Mouse (Mus musculus) hindbrain, embryonic 14.5 days (tissue): ENCODE results near the gene Dcdc2b. TPM values are rescaled to one million over a fixed set of nuclear protein-coding genes. Genes with fewer than 3 reads are reported as not detected.

Experiments
- ATAC-seq: fragments of 200-750 bp; cut with Nextera tagmentation; 2 replicates; pipeline ENCODE4 v1.8.0; 2017; ENCODE audit warnings: moderate number of reproducible peaks, mild to moderate bottlenecking, moderate TSS enrichment, moderate library complexity; ENCODE audit not compliant: low FRiP score
- DNase-seq: peaks from one replicate; pipeline ENCODE4 v3.0.0-alpha.2; 2015; ENCODE audit warnings: low spot score
- H3K27ac ChIP-seq: fragments of 300-500 bp; sonication (generic); 2 replicates; pipeline ENCODE4 v1.5.1; 2014; ENCODE audit warnings: mild to moderate bottlenecking, moderate library complexity
- H3K27me3 ChIP-seq: fragments of 300-500 bp; sonication (generic); 2 replicates; pipeline ENCODE4 v1.6.1; 2014; ENCODE audit warnings: mild to moderate bottlenecking, low read length, mixed read lengths; ENCODE audit not compliant: control insufficient read depth, insufficient read depth
- H3K36me3 ChIP-seq: fragments of 300-500 bp; sonication (generic); replicated peaks from 2 replicates; pipeline ENCODE4 v1.6.1; 2014; ENCODE audit not compliant: control insufficient read depth, insufficient read depth
- H3K4me1 ChIP-seq: fragments of 300-500 bp; sonication (generic); replicated peaks from 2 replicates; pipeline ENCODE4 v1.6.1; 2014; ENCODE audit warnings: antibody characterized with exemption, low read length, mixed read lengths; ENCODE audit not compliant: control insufficient read depth, insufficient read depth
- H3K4me2 ChIP-seq: fragments of 300-500 bp; sonication (generic); replicated peaks from 2 replicates; pipeline ENCODE4 v1.6.1; 2014; ENCODE audit warnings: mild to moderate bottlenecking, moderate library complexity
- H3K4me3 ChIP-seq: fragments of 300-500 bp; sonication (generic); replicated peaks from 2 replicates; pipeline ENCODE4 v1.5.1; 2014; ENCODE audit warnings: mild to moderate bottlenecking, low read length
- H3K9ac ChIP-seq: fragments of 300-500 bp; sonication (generic); 2 replicates; pipeline ENCODE4 v1.6.1; 2014
- H3K9me3 ChIP-seq: fragments of 300-500 bp; sonication (generic); 2 replicates; pipeline ENCODE4 v1.6.1; 2016; ENCODE audit warnings: low read length; ENCODE audit not compliant: control insufficient read depth
- WGBS: fragments of 180-500 bp; shearing (Covaris S2); extraction: QIAGEN DNeasy Blood & Tissue Kit; methylation state at CpG from one replicate; pipeline ENCODE4 v1.1.7; 2014; 5-methylcytosine and 5-hydroxymethylcytosine counted together
- polyA plus RNA-seq: library from polyadenylated mRNA; unstranded; fragments of >200 nt; fragmentation: Nextera tagmentation; extraction: Ambion mirVana; gene quantifications from 2 replicates; pipeline ENCODE4 v1.2.1, GENCODE M21; 2014

The Dcdc2b gene
- polyA plus RNA-seq, 1 experiment from 2014 or later: 5.4 TPM

DNA sequence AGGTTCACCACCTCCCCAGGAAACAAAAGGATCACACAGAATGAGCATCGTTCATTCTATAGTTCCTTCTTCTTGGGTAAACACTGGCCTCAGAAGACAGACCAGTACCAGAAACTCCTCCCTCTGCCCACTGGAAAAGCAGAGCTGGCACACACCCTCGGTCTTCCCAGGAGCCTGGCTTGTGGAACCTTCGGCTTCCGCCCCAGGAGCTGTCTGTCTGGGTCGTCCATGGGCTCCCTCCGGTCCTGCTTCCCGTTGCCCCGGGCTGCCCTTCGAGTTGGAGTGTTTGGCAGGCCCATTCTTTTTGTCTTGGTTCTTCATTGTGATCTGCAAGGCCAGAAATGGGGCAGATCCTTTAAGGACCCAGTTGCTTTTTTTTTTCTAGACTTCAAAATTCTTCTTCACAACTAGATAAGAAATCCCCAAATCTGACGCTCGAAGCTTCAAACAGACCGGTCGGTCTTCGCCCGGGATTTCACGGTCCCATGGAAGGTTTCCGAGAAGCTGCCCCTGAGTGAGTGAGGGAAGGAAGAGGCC lies 26.1 kb upstream of the Dcdc2b start:
- Histone ChIP-seq H3K27me3 (no peaks in the 10 kb centered on the region), H3K4me1 (peaks cover 20% of the 10 kb centered on the region), H3K9ac (peak overlapping the region; percentile 82), H3K9me3 (no peaks in the 10 kb centered on the region), H3K27ac (peak overlapping the region; percentile 92), H3K4me3 (peak overlapping the region; percentile 46), H3K4me2 (peak overlapping the region; percentile 95), H3K36me3 (peaks cover 49% of the 10 kb centered on the region)
- 1% methylated on average over 17 of the region's 17 CpGs for WGBS
- ATAC-seq: no peak
- no peak for DNase-seq

DNA sequence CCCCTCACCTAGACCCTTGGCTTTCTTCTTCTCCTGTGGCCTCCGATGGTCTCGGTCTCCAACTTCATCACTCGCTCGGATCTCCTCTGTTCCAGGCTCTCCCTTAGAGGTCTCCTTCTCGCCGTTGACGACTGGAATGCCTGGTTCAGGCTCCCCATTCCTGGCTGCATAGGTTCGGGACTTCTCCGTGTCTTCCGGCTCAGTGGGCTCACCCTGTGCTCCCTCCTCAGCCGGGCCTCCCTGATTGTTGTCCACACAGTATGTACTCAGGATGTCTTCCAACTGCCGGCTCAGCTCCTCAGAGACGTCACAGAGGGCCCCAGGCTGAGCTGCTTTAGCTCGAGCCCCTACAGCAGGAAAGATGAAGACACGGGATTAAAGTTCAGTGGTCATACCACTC lies 25.2 kb upstream of the Dcdc2b start:
- DNase-seq (no peak), ATAC-seq (no peak)
- Histone ChIP-seq H3K9me3 (no peaks in the 10 kb centered on the region), H3K9ac (peak overlapping the region; percentile 82), H3K4me3 (peak overlapping the region; percentile 46), H3K27ac (no peak overlapping the region), H3K36me3 (peaks cover 49% of the 10 kb centered on the region), H3K4me2 (peak overlapping the region; percentile 95), H3K27me3 (no peaks in the 10 kb centered on the region), H3K4me1 (peaks cover 20% of the 10 kb centered on the region)
- WGBS: 85% methylated on average over 15 of the region's 15 CpGs

DNA sequence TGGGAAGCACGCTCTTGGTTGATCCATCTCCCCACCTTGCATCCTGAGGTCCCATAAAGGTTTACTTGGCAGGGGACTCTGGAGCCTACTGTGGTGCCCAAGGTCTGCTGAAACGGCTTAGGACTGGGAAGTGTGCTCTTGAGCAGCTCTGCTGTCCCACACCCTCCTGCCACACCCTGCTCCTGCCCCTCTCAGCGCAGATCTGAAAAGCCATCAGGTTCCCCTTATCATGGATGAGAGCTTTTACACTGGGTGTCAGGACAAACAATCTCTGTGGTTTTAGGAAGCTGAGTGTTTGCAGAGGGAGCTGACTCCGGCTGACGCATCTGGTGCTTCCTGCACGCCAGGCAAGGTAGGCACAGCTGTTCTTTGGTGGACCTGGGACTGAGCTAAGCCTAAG lies 19.8 kb upstream of the Dcdc2b start:
- Histone ChIP-seq H3K4me3 (no peak overlapping the region), H3K4me1 (peaks cover 9% of the 10 kb centered on the region; the same call in 1 of the 2 replicates), H3K27me3 (no peaks in the 10 kb centered on the region), H3K27ac (no peak overlapping the region), H3K36me3 (peaks cover 98% of the 10 kb centered on the region), H3K4me2 (no peak overlapping the region), H3K9ac (no peak overlapping the region), H3K9me3 (no peaks in the 10 kb centered on the region)
- DNase-seq (no peak), ATAC-seq (no peak)
- WGBS: 96% methylated on average over 6 of the region's 6 CpGs

DNA sequence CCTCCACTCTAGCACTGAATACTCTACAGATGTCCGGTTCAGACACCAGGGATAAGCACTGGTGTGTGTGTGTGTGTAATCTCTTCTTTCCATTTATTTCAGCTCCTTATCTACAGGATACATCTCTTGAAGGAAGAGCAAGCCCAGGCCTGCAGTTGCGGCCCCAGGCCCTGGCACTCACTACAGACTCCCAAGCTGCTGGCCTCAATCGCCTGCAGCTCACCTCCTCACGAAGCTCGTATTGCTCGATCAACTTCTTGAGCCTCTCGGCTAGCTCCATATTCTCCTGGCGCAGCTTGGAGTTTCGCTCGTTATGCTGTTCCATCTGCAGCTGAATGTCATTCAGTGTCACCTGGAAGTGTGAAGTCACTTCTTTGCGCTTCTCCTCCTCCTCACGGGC lies 17.8 kb upstream of the Dcdc2b start:
- Histone ChIP-seq H3K4me1 (no peaks in the 10 kb centered on the region), H3K9me3 (no peaks in the 10 kb centered on the region), H3K4me3 (no peak overlapping the region), H3K27ac (no peak overlapping the region), H3K36me3 (peaks cover 100% of the 10 kb centered on the region), H3K27me3 (no peaks in the 10 kb centered on the region), H3K9ac (no peak overlapping the region), H3K4me2 (no peak overlapping the region)
- no peak for ATAC-seq
- 94% methylated on average over 12 of the region's 12 CpGs for whole genome bisulfite sequencing
- DNase-seq: no peak

DNA sequence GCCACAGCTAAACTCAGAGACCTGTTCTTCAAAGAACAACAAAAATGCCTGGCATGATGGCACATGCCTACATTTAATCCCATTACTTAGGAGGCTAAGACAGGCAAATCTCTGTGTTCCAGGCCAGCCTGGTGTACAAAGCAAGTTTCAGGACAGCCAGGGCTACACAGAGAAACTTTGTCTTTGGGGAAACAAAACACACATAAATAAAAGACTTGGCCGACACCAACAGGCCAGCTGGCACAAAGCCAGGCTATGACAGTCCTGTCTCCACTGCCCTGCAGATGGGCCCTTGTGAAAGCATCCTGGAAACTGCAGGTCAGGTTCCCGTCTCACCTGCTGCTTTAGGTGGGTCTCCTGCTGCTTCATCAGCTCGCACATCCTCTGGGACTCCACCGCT lies 16.9 kb upstream of the Dcdc2b start:
- H3K4me1 ChIP-seq: no peaks in the 10 kb centered on the region
- DNase-seq (no peak), ATAC-seq (no peak)
- WGBS: 66% methylated on average over 4 of the region's 4 CpGs
- H3K36me3 ChIP-seq: peaks cover 100% of the 10 kb centered on the region
- H3K9ac ChIP-seq: no peak overlapping the region
- H3K9me3 ChIP-seq: no peaks in the 10 kb centered on the region
- H3K27ac ChIP-seq: no peak overlapping the region
- H3K4me3 ChIP-seq: no peak overlapping the region
- H3K4me2 ChIP-seq: no peak overlapping the region
- H3K27me3 ChIP-seq: no peaks in the 10 kb centered on the region

DNA sequence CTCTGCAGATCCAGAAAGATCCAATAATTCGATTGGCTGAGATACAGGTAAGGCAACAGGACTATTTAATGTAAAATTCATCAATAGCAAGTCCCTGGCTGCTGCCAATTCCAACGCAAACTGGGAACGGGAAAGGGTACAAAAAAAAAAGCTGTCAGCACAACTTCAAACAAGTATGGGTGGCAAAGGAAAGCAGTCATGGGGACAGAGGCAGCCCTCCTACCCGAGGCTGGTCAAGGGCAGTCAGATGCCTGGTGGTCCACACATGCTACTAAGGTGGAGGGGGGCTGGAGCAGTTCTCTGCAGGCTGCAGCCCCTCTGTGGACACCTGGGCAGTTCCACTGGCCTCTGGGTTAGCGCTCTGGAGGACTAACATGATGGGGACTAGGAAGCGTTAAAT lies 12.0 kb upstream of the Dcdc2b start:
- Histone ChIP-seq H3K4me2 (no peak overlapping the region), H3K9me3 (no peaks in the 10 kb centered on the region), H3K36me3 (peaks cover 52% of the 10 kb centered on the region), H3K27ac (no peak overlapping the region), H3K4me1 (peaks cover 32% of the 10 kb centered on the region), H3K9ac (no peak overlapping the region), H3K27me3 (no peaks in the 10 kb centered on the region), H3K4me3 (no peak overlapping the region)
- DNase-seq (no peak), ATAC-seq (no peak)
- 73% methylated on average over 6 of the region's 6 CpGs for WGBS

- peak overlapping the region; percentile 94 for H3K27ac ChIP-seq
- H3K4me2 ChIP-seq: peak overlapping the region; percentile 82
- H3K27me3 ChIP-seq: no peaks in the 10 kb centered on the region
- DNase-seq: no peak
- peaks cover 32% of the 10 kb centered on the region for H3K4me1 ChIP-seq
- peak overlapping the region; percentile 48 for H3K9ac ChIP-seq
- WGBS: 46% methylated on average over 4 of the region's 4 CpGs
- H3K9me3 ChIP-seq: no peaks in the 10 kb centered on the region
- peaks cover 47% of the 10 kb centered on the region for H3K36me3 ChIP-seq
- no peak for ATAC-seq
- H3K4me3 ChIP-seq: no peak overlapping the region; the same call in 1 of the 2 replicates
Measured at GRCm38 (mm10) chr4:129625496-129625895, 11.4 kb upstream of the Dcdc2b start.

DNA sequence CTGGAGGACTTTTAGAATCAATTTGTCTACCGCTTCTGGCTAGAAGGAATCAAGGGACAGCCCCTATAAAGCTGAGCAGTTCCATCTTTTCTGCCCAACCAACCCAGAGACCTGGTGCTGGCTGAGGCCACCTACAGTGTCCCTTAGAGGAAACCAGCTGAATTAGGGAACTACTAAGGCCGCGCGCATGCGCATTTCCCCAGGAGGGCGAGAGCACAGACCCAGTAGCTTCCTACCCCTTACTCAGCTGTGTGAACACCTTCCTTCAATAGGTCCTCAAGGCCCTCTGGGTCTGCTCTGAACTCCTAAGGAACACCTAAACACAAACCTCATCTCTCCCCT lies 10.9 kb upstream of the Dcdc2b start:
- H3K4me3 ChIP-seq: peak overlapping the region; percentile 49
- H3K9me3 ChIP-seq: no peaks in the 10 kb centered on the region
- H3K27ac ChIP-seq: peak overlapping the region; percentile 94
- H3K4me1 ChIP-seq: peaks cover 32% of the 10 kb centered on the region
- H3K4me2 ChIP-seq: peak overlapping the region; percentile 82
- H3K27me3 ChIP-seq: no peaks in the 10 kb centered on the region
- DNase-seq (peak; percentile 65), ATAC-seq (no peak)
- H3K36me3 ChIP-seq: peaks cover 42% of the 10 kb centered on the region
- H3K9ac ChIP-seq: peak overlapping the region; percentile 48
- WGBS: 0% methylated on average over 6 of the region's 6 CpGs

GRCm38 (mm10) chr4:129624281-129625028 lies 10.4 kb upstream of the Dcdc2b start:
- peak overlapping the region; percentile 66 for H3K9ac ChIP-seq
- peak overlapping the region; percentile 94 for H3K27ac ChIP-seq
- WGBS: under 1% methylated on average over 18 of the region's 18 CpGs
- DNase-seq: peak; percentile 84
- H3K9me3 ChIP-seq: no peaks in the 10 kb centered on the region
- H3K27me3 ChIP-seq: no peaks in the 10 kb centered on the region
- H3K4me2 ChIP-seq: peak overlapping the region; percentile 82
- ATAC-seq: peak; percentile 93
- peaks cover 36% of the 10 kb centered on the region for H3K36me3 ChIP-seq
- peaks cover 32% of the 10 kb centered on the region for H3K4me1 ChIP-seq
- H3K4me3 ChIP-seq: peak overlapping the region; percentile 49
